Mouse (Mus musculus) Patski (cell line): ENCODE results near the gene Mboat7. TPM values are rescaled to one million over a fixed set of nuclear protein-coding genes. Genes with fewer than 3 reads are reported as not detected.

Experiments
- ATAC-seq: fragments of 100-300 bp; one replicate; pipeline ENCODE4 v1.8.0; 2021
- CTCF ChIA-PET: fragments of 350-600 bp; sonication (Branson Sonifier 250); formaldehyde crosslinking; loops from one replicate; lab custom pipeline; 2022; ENCODE audit warnings: inconsistent platforms; lab: Charles Lee
- POLR2A ChIA-PET: fragments of 350-600 bp; sonication (Branson Sonifier 250); formaldehyde crosslinking; loops from one replicate; lab custom pipeline; 2022; ENCODE audit warnings: antibody characterized with exemption, inconsistent platforms; lab: Charles Lee
- DNase-seq: peaks from one replicate; pipeline ENCODE4 v3.0.0-alpha.2; 2011; ENCODE audit warnings: low read depth, low spot score
- H3K27me3 ChIP-seq: fragments of 371-371 bp; one replicate; pipeline ENCODE4 v1.5.1; 2021
- CTCF ChIP-seq: fragments of 100-300 bp; IDR thresholded peaks from one replicate; pipeline ENCODE4 v1.5.1; 2021
- in situ Hi-C: fragments of 300-500 bp; cut with MboI; formaldehyde crosslinking; loops from 3 replicates; pipeline ENCODE4 v1.11.1; 2018; ENCODE audit warnings: low pct_unique_long_range_greater_than_20kb, mixed read lengths
- polyA plus RNA-seq: library from polyadenylated mRNA; unstranded; gene quantifications from one replicate; pipeline ENCODE4 v1.2.3, GENCODE M21; 2021

Gene Mboat7
- polyA plus RNA-seq, 1 experiment from 2014 or later: 118 TPM

DNA sequence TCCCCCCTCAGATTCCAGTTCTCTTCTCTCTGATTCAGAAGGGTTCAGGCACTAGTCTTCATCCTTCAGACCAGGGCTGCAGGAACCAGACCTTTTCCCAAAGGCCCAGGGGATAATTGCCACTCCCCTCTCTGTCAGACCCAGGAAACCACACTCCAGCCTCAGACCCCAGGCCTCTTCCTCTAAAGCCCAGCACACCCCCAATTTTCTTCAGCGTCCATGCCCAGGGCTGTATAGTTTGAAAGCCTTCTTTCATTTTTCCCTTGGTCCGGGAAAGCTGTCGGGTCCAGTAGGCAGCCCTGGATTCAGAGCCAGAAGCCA, 18.1 kb downstream of the Mboat7 start:
- no peak for TF ChIP-seq CTCF
- in situ Hi-C loops: no loop called here
- DNase-seq (no peak), ATAC-seq (no peak)
- POLR2A ChIA-PET: interaction anchor here (0.7 kb wide), 1 partner anchor 101 kb away, joined by 6 read pairs; no protein-coding TSS in a partner anchor
- no peaks in the 10 kb centered on the region for H3K27me3 ChIP-seq
- CTCF ChIA-PET: interaction anchor here (0.9 to 1.9 kb wide), 5 partner anchors 9 to 18 kb away, joined by 3 to 6 read pairs (median 4); partner anchors contain the start of gene Leng1

DNA sequence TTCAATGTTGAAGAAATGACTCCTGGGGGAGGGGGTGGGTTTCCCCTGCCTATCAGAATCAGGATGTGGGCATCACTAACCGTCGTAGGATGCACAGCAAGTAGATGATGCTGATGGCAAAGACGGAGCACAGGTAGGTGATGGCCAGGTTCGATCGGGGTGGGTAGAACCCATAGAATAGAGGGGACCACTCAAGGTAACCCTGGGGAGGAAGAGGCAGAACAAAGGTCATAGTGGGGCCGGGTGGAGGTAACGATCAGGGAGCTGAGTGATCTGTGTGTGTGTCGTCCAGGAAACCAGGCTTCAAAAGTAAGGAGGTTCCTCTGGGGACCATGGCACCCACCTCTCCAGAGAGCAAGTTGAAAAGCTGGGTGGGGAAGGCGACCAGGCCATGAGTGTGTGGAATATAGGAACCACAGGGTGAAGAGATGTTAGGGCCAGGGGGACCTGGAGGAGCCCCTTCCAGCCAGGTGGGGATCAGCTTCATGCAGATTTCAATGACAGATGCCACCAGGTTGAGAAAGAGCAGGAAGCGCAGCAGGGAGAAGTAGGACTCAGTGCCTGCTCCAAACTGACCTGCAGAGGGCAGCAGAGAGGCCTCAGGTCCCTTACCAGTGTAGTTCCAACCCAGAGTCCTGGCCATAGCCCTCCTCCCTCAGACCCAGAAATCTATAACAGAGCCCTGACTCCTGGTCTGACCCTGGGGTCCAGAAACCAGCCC, 18.7 kb downstream of the Mboat7 start:
- CTCF ChIA-PET: interaction anchor here (0.9 to 1.9 kb wide), 5 partner anchors 10 to 17 kb away, joined by 3 to 6 read pairs (median 6); no protein-coding TSS in a partner anchor
- no peaks in the 10 kb centered on the region for H3K27me3 ChIP-seq
- in situ Hi-C loops: no loop called here
- DNase-seq (no peak), ATAC-seq (peak; percentile 97)
- peak; percentile 87 for TF ChIP-seq CTCF
- POLR2A ChIA-PET: no interaction called here

DNA sequence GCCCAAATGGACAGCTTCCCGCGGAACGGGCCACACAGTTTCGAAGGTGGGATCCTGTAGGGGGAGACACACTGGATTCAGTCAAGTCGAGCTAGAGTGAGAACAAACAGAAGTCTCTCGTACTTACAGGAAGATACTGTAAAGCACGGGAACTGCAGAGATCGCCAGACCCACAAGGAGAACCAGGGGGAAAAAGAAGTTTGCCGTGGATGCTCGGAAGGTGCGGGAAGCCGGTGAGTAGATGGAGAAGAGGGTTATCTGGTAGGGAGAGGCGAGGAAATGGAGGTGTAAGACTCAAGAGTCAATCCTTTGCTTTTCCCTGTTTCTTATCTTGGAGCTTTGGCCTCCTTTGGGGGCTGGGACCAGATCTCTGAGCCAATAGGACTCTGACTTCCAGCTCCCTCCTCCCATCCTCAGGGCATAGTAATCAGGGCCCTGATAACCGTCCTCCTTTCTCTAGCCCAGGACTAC, 26.4 kb downstream of the Mboat7 start:
- CTCF ChIA-PET: interaction anchor here (1.0 kb wide), 1 partner anchor 804 kb away, joined by 3 read pairs; no protein-coding TSS in a partner anchor
- in situ Hi-C loops: no loop called here

DNA sequence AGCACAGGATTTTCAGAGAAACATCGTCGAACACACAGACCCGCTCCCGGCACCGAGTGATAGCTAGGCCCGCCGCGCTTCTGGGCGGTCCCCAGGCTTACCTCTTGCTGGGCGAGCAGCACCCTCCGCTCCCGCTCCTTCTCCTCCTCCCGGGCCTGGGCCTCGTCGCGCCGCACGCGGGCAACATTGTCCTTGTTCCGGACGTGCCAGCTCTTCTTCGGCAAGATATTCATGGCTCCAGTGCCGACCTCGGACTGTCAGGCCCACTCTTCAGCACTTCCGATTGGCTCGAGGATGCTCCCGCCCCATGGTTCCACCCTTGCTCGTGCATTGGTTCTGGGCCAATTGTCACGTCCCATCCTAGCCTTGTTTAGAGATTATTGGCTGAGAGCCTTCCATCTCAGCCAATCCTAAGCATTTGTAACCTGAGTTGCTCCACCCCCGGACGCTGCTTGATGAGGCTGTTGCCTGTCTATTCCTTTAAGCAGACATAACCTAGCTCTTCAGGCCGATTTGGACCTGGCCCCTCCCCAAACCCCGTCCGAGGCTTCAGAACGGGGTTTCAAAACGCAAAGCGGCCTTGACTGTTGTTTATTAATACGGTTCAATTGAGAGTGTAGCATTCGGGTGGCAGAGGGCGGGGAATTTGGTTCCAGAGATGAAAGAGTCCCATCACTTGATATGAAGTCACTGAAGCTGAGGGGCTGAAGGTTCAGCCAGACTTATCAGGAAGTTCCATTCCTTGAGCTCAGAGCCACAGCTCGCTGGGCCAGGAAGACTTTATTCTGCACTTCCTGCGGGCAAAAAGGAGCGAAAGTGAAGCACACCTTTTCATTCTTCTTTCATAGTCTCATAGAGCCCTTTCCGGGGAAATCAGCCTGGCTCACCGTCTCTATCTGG, 27.9 kb downstream of the Mboat7 start, which contains the start of gene Leng1:
Leng1 (minus strand) TSS at position 626 of the 900 bp plus-strand sequence.
- H3K27me3 ChIP-seq: no peaks in the 10 kb centered on the region
- ATAC-seq: peak; percentile 99
- ChIA-PET CTCF (interaction anchor here (1.0 to 1.1 kb wide), 2 partner anchors 10 to 22 kb away, joined by 3 read pairs; no protein-coding TSS in a partner anchor), POLR2A (interaction anchor here (0.7 kb wide), 2 partner anchors 26 to 47 kb away, joined by 3 read pairs; no protein-coding TSS in a partner anchor)
- DNase-seq: peak; percentile 97
- in situ Hi-C loops: no loop called here
- no peak for TF ChIP-seq CTCF

More for the DNA sequence above, 26.4 kb downstream of the Mboat7 start:
- H3K27me3 ChIP-seq: no peaks in the 10 kb centered on the region
- POLR2A ChIA-PET: no interaction called here
- TF ChIP-seq CTCF: no peak
- DNase-seq (no peak), ATAC-seq (no peak)

DNA sequence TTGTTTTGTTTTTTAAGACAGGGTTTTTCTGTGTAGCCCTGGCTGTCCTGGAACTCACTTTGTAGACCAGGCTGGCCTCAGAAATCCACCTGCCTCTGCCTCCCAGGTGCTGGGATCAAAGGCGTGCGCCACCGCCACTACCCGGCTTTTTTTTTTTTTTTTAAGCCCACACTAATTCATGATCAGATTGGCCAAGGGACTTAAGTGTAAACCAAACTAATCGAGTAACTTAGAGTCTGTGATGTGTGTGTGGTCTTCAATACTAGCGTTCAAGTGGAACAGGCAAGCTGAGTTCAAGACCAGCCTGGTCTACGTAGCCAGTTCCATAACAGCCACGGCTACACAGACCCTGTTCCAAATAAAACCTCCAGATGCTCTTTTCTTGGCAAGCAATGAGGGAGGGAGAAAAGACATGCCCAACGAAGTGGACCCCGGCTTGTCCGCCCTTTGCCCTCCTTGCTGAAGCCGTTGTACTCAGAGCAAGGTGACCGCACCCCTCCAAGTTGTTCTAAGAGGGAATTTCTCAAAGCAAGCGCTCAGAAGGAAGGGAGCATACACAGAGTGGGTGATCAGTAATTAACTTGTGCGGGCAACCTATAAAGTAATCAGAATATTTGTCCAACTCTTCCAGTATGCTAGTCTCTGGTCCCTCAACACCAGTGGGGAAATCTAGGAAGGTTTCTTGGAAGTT, 28.7 kb downstream of the Mboat7 start:
- DNase-seq: no peak
- ChIA-PET CTCF (interaction anchor here (1.0 kb wide), 1 partner anchor 21 kb away, joined by 3 read pairs; no protein-coding TSS in a partner anchor), POLR2A (interaction anchor here (0.7 kb wide), 2 partner anchors 27 to 46 kb away, joined by 3 read pairs; no protein-coding TSS in a partner anchor)
- ATAC-seq: peak; percentile 17
- in situ Hi-C loops: no loop called here
- no peak for TF ChIP-seq CTCF
- no peaks in the 10 kb centered on the region for H3K27me3 ChIP-seq

DNA sequence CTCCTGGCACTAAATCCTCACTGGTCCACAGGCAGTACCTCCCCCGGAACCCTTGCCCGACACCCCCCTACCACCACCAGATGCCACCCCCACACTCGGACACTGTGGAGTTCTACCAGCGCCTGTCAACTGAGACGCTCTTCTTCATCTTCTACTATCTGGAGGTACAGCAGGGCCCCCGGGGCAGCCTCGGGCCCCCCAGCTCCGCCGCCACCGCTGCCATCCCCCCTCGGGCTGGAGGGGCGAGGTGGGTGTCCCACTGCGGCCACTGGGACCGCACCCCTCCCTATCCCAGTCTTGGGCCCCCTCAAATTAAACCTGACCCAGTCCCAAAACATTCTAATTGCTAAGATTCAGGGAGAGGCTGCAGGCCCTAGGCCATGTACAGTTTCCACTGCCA, 34.7 kb downstream of the Mboat7 start:
- ChIA-PET CTCF (interaction anchor here (0.8 to 2.2 kb wide), 3 partner anchors 9 to 17 kb away, joined by 3 to 10 read pairs (median 6); no protein-coding TSS in a partner anchor), POLR2A (interaction anchor here (1.2 to 1.6 kb wide), 3 partner anchors 12 to 35 kb away, joined by 3 to 7 read pairs (median 4); partner anchors contain the start of genes Cnot3 and Mboat7)
- DNase-seq: no peak
- H3K27me3 ChIP-seq: no peaks in the 10 kb centered on the region
- in situ Hi-C loops: no loop called here
- TF ChIP-seq CTCF: no peak
- ATAC-seq: no peak

DNA sequence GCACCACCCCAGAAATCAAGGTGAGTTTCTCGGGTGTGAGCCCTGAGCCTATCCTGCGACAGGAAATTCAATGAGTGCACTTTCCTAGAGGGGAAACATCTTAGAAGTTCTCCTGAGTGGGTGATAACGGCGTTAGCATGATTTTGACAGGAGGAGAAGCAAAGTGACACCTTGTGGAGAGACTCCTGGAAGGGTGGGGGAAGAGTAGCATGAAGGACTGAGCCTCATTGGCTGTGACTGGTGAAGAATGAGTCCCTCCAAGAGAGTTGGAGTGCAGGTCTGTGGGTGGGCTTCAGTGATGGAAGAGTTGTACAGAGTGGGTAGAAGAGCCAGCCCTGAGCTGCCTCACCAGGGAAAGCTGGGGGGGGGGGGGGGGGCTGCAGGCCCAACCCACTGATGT, 36.4 kb downstream of the Mboat7 start:
- no peak for TF ChIP-seq CTCF
- ATAC-seq: no peak
- no peak for DNase-seq
- CTCF ChIA-PET: interaction anchor here (2.2 kb wide), 1 partner anchor 18 kb away, joined by 6 read pairs; no protein-coding TSS in a partner anchor
- POLR2A ChIA-PET: no interaction called here
- in situ Hi-C loops: no loop called here
- H3K27me3 ChIP-seq: no peaks in the 10 kb centered on the region

DNA sequence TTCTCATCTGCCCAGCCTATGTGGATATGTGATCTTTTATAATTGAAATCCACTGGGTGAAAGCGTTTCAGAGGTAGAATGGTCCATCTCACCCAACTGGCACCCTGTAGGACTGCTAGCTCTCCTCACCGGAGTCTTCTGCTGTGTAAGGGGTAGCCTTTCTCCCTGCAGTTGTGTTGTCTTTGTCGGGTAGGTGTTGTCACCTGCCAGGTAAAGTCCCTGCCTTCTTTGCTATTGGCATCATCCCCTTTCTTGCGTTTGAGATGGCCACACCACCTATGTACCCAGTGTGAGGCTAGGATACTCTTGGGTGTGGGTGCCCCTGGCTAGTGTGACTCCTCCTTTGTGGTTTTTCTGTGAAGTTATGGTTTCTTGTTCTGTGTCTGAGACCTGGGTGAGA, 46.7 kb downstream of the Mboat7 start:
- DNase-seq (no peak), ATAC-seq (no peak)
- ChIA-PET POLR2A (interaction anchor here (0.9 to 2.0 kb wide), 3 partner anchors 9 to 47 kb away, joined by 4 to 6 read pairs (median 5); partner anchors contain the start of genes Mboat7 and Tsen34), CTCF (no interaction called here)
- TF ChIP-seq CTCF: no peak
- in situ Hi-C loops: no loop called here
- no peaks in the 10 kb centered on the region for H3K27me3 ChIP-seq

DNA sequence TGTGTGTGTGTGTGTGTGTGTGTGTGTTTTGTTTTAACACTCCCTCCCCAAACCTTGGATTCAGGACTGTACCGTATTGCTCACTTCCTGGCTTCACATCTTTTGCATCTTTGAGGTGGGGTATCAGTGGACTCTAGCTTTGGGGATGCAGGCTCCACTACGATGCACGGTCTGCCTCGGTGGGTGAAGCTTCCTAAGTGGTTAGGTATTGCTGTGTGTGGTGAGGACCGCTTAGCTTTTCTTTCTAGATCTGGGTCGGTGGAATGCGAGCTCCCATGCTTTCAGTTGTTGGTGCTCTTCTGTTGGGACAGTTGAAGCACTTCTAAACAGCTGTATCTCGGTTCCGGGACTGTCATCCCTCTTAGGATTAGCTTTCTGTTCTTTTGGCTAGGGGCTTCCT, 47.1 kb downstream of the Mboat7 start:
- TF ChIP-seq CTCF: no peak
- DNase-seq: no peak
- in situ Hi-C loops: no loop called here
- ATAC-seq: no peak
- ChIA-PET POLR2A (interaction anchor here (0.6 to 2.0 kb wide), 4 partner anchors 9 to 49 kb away, joined by 3 to 6 read pairs (median 4); partner anchors contain the start of genes Mboat7 and Tsen34), CTCF (interaction anchor here (0.8 to 1.2 kb wide), 2 partner anchors 17 to 30 kb away, joined by 3 to 4 read pairs; partner anchors contain the start of gene Ndufa3)
- no peaks in the 10 kb centered on the region for H3K27me3 ChIP-seq
